Mouse (Mus musculus) erythroblast, embryonic 14.5 days (primary cell): ENCODE data around the gene Wdr91.

Experiments
- GATA1 ChIP-seq: IDR thresholded peaks from 2 replicates; pipeline ENCODE4 v1.6.1; 2012; ENCODE audit warnings: low read length, inconsistent platforms, mixed read lengths
- TAL1 ChIP-seq: IDR thresholded peaks from 3 replicates; pipeline ENCODE4 v1.6.1; 2012; ENCODE audit warnings: low read length, inconsistent platforms, mixed read lengths

DNA sequence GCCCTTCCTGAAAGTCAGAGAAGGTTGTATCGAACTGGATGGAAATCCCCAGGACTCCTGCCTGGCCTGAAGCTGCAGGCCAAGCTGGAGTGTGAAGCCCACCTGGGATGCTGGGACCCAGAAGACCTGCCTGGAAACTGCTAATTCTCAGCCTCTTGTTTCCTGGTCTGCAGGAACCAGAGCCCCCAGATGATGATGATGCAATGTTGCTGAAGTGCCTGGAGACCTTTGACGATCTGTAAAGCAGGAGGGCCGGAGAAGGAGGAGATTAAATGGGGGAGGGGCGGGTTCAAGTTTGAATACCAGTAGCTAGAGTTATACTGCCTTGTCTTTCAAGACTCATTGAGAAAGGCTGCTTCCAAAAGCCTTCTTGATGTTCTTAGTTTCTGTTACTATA is 28.3 kb upstream of the Wdr91 start:
- TF ChIP-seq GATA1 (no peak), TAL1 (no peak)
